Mouse (Mus musculus): ENCODE measurements around the gene Cox6b1.

Gene Cox6b1

GRCm38 (mm10) chr7:30586455-30587020 is 39.4 kb downstream of the Cox6b1 start:
- no peak for DNase-seq (ENCODE audit: low spot score in 2 of 2)

- no peak for DNase-seq (ENCODE audit: low spot score in 2 of 2)
Measured at GRCm38 (mm10) chr7:30585170-30585569, 40.8 kb downstream of the Cox6b1 start.

- DNase-seq (ENCODE audit: low spot score in 2 of 2), result no peak
Measured at GRCm38 (mm10) chr7:30584339-30584738, 41.6 kb downstream of the Cox6b1 start.

- no peak for DNase-seq (ENCODE audit: low spot score in 2 of 2)
Measured at GRCm38 (mm10) chr7:30581547-30581946, 44.4 kb downstream of the Cox6b1 start.

GRCm38 (mm10) chr7:30579950-30580349 is 46.0 kb downstream of the Cox6b1 start:
- DNase-seq (ENCODE audit: low spot score in 2 of 2), result no peak

- no peak for DNase-seq (ENCODE audit: low spot score in 2 of 2)
Measured at GRCm38 (mm10) chr7:30572969-30573368, 53.0 kb downstream of the Cox6b1 start.

GRCm38 (mm10) chr7:30572389-30572788 is 53.6 kb downstream of the Cox6b1 start:
- no peak for DNase-seq (ENCODE audit: low spot score in 2 of 2)

GRCm38 (mm10) chr7:30567555-30567954 is 58.4 kb downstream of the Cox6b1 start:
- DNase-seq (ENCODE audit: low spot score in 2 of 2), result no peak
